Mouse (Mus musculus) T-cell, adult 2 months (primary cell): ENCODE results near the gene Abcc4.
A peak's percentile ranks its signal among the peaks of the same experiment; 100 is the strongest.

ENCODE experiments used
- DNase-seq: peaks from one replicate; pipeline ENCODE4 v3.0.0; 2022; ENCODE audit warnings: low spot score

Abcc4 gene

DNA sequence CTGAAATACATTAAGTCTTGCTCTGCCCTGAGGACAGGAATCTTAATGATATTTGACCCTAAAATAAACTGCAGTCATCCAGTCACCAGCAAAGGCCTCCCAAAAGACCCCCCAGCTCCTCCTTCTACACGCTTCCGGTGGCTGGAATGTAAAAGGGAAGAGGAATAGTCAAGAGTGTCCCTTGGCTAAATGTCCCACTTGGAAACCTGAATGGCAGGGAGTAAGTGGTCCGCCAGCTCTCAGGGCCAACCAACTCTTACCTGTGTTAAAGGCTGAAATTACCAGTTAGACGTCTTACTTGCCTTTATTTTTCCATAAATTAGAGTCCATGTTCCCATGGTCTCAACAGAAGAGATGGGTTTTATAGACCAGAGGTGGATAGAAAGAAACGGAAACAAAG, 6.9 kb upstream of the Abcc4 start:
- no peak for DNase-seq

DNA sequence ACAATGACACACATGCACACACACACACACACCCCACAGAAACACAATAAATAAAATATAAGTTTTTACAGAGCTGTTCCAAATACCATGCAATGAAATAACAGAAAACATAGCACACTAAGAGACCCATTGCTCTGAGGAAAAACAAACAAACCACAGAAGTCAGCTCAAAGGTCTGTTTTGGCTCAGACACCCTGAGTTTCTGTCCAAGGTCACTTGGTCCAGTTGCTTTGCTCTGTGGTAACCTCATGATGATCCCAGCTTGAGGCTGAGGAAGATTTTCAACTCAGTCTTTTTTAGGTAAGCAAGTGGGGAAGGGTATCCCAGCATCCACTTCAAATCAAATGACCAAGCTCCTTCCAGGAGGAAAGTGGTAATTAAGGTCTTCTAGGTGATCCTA, 4.9 kb upstream of the Abcc4 start:
- DNase-seq = no peak

- no peak for DNase-seq
Observed at GRCm38 (mm10) chr14:118709736-118710135, 3.7 kb upstream of the Abcc4 start.

DNA sequence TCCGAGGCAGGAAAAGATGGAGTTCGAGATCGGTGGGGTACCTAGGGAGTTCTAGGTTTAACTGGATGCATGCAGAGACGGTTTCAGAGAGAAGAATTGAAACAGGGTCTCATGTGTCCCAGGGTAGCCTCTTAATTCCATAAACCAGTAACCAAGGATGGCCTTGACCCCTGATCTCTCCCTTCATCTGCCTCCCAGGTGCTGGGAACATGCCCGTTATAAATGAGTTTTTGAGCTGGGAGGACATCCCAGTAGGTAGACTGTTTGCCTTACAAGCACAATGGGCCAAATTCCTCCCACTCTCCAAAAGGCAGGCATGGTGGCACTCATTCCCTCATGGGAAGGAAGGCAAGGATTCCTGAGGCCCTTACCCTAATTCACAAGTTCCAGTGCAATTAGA, 2.1 kb upstream of the Abcc4 start:
- no peak for DNase-seq

GRCm38 (mm10) chr14:118706962-118707361, 943 bp upstream of the Abcc4 start:
- DNase-seq = no peak

DNA sequence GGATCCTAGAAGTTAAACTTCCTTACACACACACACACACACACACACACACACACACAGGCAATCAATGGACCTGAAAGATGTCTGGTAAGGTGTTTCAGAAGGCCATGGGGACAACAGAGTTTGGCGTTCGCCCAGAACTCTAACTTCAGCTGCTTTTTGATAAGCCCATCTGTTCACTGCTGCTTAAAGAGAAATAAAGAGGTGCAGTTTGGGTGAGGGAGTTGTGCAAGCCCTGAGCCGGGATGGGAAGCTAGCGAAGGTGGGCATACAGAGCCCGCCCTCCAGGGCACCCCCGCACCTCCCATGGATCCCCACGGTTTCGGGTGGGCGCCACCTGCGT, 583 bp downstream of the Abcc4 start:
- no peak for DNase-seq

- no peak for DNase-seq
Observed at GRCm38 (mm10) chr14:118703363-118703762, 2.7 kb downstream of the Abcc4 start.

- DNase-seq = no peak
Observed at GRCm38 (mm10) chr14:118701991-118702608, 3.9 kb downstream of the Abcc4 start.

DNA sequence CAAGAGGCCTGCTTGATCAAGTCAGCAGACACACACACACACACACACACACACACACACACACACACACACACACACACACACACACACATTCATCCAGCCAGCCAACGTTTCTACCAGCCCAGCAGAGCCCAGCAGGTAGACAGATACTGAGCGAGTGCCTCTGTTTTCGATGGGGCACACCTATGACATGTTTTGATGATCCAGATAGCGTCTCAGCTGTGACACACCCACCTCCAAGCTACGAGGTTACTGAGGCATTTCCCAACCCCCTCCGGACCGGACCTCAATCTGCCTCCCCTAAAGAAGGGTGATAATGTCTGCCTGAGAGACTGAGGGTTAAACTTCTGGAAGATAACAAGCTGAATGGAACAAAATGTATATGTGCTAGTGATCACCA, 5.4 kb downstream of the Abcc4 start:
- no peak for DNase-seq

DNA sequence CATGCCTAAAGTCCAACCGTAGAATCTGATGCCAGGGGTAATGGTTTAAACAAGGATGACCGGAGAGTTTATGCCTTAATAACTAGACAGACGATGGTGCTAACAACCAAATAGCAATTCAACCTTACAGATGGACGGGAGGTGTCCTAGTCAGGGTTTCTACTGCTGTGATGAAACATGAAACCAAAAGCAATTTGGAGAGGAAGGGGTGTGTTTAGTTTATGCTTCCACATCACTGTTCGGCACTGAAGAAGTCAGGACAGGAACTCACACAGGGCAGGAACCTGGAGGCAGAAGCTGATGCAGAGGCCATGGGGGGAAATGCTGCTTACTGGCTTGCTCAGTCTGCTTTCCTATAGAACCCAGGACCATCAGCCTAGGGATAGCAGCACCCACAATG, 6.1 kb downstream of the Abcc4 start:
- DNase-seq = no peak

GRCm38 (mm10) chr14:118699508-118699907, 6.5 kb downstream of the Abcc4 start:
- no peak for DNase-seq

GRCm38 (mm10) chr14:118696556-118697289, 9.3 kb downstream of the Abcc4 start:
- DNase-seq = no peak

DNA sequence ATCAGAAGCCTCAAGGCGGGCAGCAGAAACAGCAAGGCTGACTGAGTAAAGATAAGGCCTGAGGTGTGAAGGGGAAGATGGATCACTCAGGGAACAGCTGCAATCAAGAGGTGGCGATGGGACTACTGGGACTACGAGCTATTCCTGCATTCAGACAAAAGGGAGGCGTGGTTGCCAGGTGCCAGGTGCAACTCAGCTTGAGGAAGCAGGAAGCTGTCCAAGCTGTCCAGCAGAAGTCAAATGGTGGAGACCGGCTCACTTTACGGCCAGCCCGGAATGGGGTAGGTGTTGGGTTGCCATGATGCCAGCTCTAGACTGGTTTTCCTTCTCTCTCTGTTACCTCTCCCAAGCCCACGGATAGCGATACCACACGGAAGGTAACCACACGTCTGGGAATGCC, 10.2 kb downstream of the Abcc4 start:
- DNase-seq = no peak

GRCm38 (mm10) chr14:118694321-118694720, 11.7 kb downstream of the Abcc4 start:
- DNase-seq = no peak

- no peak for DNase-seq
Observed at GRCm38 (mm10) chr14:118691910-118692309, 14.1 kb downstream of the Abcc4 start.

DNA sequence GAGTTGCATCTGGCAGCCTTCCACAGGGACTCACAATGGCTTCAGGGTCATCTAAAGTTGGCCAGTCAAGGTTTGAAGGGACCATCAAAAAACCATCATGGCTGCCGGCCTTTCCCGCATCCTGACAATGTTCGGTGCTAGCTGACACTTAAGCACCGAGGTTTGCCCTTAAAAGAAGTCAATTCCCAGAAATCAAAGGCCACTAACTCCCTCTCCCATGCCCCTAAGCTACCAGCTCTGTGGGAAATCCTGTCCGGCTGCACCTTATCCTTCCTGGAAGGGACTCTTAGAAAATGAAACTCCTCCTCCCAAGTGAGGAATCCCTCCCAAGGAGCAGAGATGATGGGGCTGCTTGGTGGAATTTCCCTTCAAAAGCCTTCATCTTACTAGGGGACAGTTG, 14.6 kb downstream of the Abcc4 start:
- no peak for DNase-seq

GRCm38 (mm10) chr14:118690921-118691320, 15.1 kb downstream of the Abcc4 start:
- DNase-seq = no peak

DNA sequence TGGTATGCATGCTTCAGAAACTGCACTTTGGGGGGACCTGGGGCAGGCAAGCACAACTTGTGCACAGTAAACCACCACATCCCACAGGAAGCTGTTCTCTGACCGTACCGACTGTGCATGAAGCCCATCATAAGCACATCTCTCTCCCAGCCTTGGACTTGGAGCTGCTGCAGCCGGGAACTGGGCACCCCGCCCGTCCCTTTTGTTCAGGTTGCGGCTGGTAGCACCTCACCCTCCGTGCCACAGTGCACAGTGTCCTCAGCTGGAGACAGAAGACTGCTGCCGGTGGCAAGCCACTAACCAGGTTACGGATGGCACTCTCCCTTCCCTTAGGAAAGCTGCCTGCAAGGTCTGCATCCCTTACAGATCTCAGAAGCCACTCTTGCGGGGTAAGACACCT, 15.7 kb downstream of the Abcc4 start:
- DNase-seq = no peak

- DNase-seq = no peak
Observed at GRCm38 (mm10) chr14:118688643-118689042, 17.4 kb downstream of the Abcc4 start.

DNA sequence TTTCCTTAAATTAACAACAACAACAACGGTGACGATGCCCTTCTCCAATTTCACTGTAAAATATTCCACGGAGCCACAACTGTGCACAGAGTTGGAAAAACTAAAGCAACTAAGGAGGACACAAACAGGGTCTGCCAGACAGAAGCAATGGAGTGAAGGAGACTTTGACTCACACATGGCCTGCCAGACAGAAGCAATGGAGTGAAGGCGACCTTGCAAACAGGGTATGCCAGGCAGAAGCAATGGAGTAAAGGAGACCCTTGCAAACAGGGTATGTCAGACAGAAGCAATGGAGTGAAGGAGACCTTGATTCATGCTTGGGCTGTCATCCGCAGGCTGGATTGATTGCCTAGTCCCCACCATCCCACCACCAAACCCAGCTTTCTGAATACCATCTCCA, 19.2 kb downstream of the Abcc4 start:
- DNase-seq = no peak

DNA sequence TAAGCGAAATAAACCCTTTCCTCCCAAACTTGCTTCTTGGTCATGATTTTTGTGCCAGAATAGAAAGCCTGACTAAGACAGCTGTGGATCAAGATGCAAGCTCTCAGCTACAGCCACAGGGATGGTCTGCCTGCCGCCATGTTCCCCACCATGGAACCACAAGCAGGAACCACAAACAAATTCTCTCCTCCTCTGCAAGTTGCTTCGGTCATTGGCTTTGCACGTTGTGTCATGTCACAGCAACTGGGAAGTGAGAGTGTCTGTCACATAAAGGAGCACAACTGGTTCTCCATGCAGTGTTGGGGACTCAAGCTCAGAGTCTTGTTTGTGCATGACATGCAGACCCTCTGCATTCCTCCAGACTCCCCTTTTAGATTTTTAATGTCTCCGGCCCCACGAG, 20.4 kb downstream of the Abcc4 start:
- DNase-seq = no peak

- DNase-seq = peak; percentile 56
Observed at GRCm38 (mm10) chr14:118682339-118683034, 23.5 kb downstream of the Abcc4 start.

DNA sequence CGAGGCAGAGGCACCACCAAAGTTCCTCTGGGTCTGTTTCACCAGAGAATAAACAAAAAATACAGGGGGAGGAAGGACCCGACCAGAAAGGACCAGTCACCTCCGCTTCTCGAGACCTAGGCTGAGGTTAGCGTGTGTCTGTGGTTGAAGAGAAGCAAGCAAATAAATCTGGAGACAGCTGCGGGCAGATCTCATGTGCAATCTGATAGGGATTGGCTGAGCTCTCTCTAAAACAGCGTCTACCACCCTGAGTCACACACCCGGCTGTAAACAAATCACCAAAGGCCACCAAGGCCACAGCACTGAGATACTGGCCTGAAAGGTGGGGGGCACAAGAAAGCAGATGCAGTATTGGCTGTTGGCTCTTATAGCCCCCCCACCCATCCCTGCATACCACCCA, 24.9 kb downstream of the Abcc4 start:
- peak; percentile 36 for DNase-seq
